Comparison of ENCODE assay signal across 13 mouse cellular contexts in genomic region chr12:103062133-103062532, GRCm38 (mm10).
"Had no signal": no experiment of that assay in that cellular context is flagged by ENCODE, and none has a peak within 500 bp of the region (broad histone marks: within the 10 kb centered on the region; RNA-seq: fewer than 3 reads in every experiment).

No protein-coding gene starts in this region.

- H3K9me3 ChIP-seq: limb, embryonic 10.5 days; liver, embryonic 15.5 days; stomach, embryonic 15.5 days had no signal

- H3K4me3 ChIP-seq: limb, embryonic 10.5 days; liver, embryonic 15.5 days; stomach, embryonic 15.5 days had no signal

- H3K27ac ChIP-seq: limb, embryonic 10.5 days; liver, embryonic 15.5 days; stomach, embryonic 15.5 days had no signal

- DNase-seq: kidney, adult 8-10 months; kidney, postnatal 36 days; lung, adult 2 months; lung, postnatal 36 days; right cerebral cortex, postnatal 14 days; thymus, adult 2 months; thymus, postnatal 25 days had no signal

- H3K9ac ChIP-seq: liver, embryonic 15.5 days; stomach, embryonic 15.5 days had no signal

- H3K4me2 ChIP-seq: liver, embryonic 11.5 days; liver, embryonic 15.5 days; stomach, embryonic 15.5 days had no signal

- H3K4me1 ChIP-seq: liver, embryonic 15.5 days; stomach, embryonic 15.5 days had no signal

- H3K27me3 ChIP-seq: liver, embryonic 15.5 days; stomach, embryonic 15.5 days had no signal

- H3K36me3 ChIP-seq: limb, embryonic 10.5 days; liver, embryonic 15.5 days; stomach, embryonic 15.5 days had no signal

- ATAC-seq: intestine, embryonic 16.5 days; lung, postnatal 0 days had no signal
